Mouse (Mus musculus) heart, postnatal 10 days (tissue): ENCODE measurements around the gene Psmd14. TPM values are rescaled to one million over a fixed set of nuclear protein-coding genes. Genes with fewer than 3 reads are reported as not detected.

Source experiments
- DNase-seq, 2 experiments: peaks; one replicate each; pipeline ENCODE4 v3.0.0; 2021
- intact Hi-C: fragments of 180-260 bp; cut with DNase I; formaldehyde crosslinking; loops from one replicate; pipeline ENCODE4 v1.15.1; 2025
- microRNA-seq, 2 experiments: library from miRNA; unstranded; fragments of <30 nt; microRNA quantifications; one replicate each; pipeline ENCODE4 v1.2.0; 2022
- total RNA-seq, 2 experiments: library from RNA; stranded (reverse); gene quantifications; 2 replicates each; pipeline ENCODE4 v1.2.3; 2021

Gene Psmd14
- total RNA-seq, 2 experiments from 2014 or later = 74.8 to 82.0 TPM

DNA sequence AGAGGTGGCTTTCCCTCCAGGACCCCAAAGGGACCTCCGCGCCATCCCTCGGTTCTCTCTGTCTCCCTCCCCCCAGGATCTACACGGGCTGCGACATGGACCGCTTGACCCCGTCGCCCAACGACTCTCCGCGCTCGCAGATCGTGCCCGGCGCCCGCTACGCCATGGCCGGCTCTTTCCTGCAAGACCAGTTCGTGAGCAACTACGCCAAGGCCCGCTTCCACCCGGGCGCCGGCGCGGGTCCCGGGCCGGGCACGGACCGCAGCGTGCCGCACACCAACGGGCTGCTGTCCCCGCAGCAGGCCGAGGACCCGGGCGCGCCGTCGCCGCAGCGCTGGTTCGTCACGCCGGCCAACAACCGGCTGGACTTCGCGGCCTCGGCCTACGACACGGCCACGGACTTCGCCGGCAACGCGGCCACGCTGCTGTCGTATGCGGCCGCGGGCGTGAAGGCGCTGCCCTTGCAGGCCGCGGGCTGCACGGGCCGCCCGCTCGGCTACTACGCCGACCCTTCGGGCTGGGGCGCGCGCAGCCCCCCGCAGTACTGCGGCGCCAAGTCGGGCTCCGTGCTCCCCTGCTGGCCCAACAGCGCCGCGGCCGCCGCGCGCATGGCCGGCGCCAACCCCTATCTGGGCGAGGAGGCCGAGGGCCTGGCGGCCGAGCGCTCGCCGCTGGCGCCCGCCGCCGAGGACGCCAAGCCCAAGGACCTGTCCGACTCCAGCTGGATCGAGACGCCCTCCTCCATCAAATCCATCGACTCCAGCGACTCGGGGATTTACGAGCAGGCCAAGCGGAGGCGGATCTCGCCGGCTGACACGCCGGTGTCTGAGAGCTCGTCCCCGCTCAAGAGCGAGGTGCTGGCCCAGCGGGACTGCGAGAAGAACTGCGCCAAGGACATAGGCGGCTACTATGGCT, 100.3 kb downstream of the Psmd14 start:
- intact Hi-C loops = loop anchor here (5.0 to 10.0 kb wide), 3 partner anchors 99 to 643 kb away; partner anchors contain the start of gene Psmd14
- peak; percentile 58 to 71 for DNase-seq

DNA sequence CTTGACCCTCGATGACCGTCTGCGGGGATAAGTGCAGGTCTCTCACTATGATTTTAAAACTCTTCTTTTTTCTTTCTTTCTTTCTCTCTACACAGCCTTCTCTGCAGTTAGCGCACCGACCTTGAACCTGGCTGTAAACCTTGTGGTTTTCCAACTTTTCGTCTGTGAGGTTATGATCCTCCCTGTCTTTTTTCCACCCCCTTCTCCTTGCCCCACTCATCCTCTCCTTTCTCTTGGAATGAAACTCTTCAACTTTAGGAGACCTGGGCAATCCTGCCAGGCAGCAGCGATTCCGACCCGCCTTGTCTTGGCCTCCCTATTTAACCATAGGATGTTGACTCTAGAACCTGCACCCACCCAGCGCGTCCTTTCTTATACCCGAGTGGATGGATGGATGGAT, 101.0 kb downstream of the Psmd14 start:
- DNase-seq = no peak
- intact Hi-C loops = loop anchor here (5.0 to 10.0 kb wide), 3 partner anchors 100 to 642 kb away; partner anchors contain the start of gene Psmd14

DNA sequence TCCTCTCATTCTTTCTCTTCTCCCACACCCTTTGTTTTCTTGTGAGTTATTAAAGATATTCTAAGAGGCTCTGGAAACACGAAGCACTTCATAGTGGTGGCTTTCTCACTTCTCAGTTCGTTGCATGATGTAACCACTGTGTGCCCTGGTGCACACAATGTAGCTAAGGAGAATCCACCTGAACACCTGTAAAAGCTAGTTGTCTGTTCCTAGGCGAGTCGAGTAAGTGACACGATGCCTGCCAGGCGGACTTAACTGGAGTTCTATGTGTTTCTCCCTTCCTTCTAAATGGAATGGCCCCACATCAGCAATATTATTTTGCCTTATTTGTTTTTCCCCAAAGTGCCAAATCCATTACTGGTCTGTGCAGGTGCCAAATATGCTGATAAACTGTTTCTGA, 101.6 kb downstream of the Psmd14 start:
- peak; percentile 27 to 36 for DNase-seq
- intact Hi-C loops = loop anchor here (5.0 to 10.0 kb wide), 3 partner anchors 101 to 642 kb away; partner anchors contain the start of gene Psmd14

DNA sequence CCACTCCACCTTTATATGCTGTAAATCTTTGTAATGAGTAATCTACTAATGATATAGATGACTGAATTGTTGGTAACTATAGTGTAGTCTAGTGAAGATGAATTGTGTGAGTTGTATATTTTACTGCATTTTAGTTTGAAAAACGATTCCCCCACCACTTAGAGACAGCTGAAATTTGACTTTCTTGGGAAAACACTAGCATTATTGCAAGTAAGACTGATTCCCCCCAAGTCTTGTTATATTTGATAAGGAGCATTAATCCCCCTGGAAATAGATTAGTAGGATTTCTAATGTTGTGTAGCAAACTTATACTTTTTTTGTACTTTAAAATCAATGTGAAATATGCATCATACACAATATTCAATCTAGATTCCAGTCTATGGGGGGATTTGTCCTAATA, 102.0 kb downstream of the Psmd14 start:
- DNase-seq = no peak
- intact Hi-C loops = loop anchor here (5.0 to 10.0 kb wide), 3 partner anchors 101 to 641 kb away; partner anchors contain the start of gene Psmd14

DNA sequence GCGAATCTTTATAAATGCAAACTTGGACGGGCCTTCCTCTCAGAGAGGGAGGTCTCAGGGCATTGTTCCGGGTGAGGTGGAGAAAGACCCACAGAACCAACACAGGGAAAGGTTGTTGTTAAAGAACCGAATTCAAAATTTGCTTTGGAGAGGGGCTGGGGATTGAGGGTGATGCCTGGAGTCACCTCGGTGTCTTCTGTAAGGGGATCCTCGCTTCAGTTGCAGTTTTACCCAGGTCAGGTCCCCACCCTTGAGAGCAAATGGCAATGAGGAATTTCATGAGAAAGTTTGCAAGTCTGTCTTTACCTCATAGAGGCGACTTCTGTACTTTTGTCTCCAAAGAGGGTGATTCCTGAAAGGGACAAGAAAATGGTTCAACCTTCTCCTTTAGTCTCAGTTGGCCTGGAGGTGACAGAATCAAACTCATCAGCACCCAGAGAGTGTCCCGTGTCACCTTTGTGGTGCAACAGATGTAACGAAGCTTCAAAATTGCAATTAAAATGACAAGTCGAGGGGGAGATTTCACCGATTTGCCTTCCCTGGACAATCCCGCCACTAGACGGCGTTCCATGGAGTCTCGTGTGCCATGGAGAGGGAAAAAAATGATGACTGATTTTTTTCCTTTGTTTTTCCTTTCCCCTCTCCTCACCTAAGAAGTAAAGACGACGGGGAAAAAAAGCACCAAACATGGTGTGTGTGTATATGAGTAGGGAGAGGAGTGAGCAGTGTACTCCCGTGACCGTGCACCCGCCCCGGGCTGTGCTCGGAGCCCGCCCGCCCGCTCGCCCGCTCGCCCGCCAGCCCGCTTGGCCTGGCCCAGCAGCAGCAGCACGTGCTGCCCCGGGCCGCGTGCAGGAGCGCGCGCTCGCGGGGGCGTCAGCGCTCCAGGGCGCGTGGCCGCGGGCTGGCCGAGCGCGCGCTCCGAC, 103.3 kb downstream of the Psmd14 start:
- DNase-seq = peak; percentile 24 to 42
- intact Hi-C loops = loop anchor here (5.0 to 10.0 kb wide), 4 partner anchors 103 to 640 kb away; partner anchors contain the start of gene Psmd14

DNA sequence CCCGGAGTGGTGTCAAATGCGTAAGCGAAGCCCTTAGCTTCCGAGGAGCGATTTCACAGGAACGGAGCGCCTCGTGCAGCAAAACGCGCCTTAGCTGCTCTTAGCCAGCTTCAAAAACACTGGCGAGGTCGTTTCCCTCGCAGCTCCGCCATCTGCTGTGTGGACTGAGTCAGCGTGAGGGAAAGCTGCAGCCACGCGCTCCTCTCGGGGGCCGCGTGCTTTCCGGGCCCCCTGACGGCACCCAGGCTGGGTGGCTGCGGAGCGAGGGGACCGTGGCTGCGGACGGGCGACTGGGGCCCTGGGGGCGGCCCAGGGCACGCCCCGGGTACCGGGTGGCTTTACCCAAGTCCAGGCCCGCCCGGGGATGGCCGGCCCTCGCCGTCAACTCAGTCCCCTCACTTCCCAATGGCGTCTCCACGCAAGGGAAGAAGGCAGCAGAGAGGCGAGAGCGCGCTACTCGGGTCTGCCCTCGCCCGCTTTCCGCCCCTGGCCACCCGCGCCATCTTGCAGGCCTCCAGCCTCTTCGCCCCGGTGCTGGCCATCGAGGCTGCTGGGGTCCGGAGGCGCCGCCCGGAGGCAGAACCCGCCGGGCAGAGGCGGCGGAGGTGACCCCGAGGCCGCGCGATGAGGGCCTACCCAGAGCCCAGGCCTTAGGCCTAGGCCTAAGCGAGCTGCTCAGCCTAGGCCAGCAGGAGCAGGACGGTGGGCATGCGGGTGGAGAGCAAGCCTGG, 104.3 kb downstream of the Psmd14 start:
- DNase-seq = peak; percentile 18 to 28
- intact Hi-C loops = loop anchor here (5.0 to 10.0 kb wide), 2 partner anchors 152 to 639 kb away; no protein-coding TSS in a partner anchor

DNA sequence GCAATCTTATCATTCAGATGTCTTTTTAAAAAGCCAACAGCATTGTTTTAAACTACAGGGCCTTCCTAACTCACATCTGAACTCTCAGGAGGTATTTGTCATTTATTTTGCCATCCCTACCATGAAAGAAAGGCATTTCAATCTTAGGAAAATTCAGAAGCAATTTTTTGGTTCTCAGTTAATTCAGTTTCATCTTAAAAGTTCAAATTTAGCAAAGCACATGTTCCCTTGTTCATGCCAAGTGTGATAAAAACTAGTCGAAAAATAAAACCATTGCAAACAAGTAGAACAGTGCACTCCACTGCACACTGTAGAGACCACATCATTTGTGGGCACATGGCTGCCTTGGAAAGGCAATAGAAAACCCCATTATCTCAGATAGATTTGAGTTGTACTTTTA, 106.7 kb downstream of the Psmd14 start:
- intact Hi-C loops = loop anchor here (5.0 to 10.0 kb wide), 2 partner anchors 149 to 637 kb away; no protein-coding TSS in a partner anchor
- DNase-seq = no peak

DNA sequence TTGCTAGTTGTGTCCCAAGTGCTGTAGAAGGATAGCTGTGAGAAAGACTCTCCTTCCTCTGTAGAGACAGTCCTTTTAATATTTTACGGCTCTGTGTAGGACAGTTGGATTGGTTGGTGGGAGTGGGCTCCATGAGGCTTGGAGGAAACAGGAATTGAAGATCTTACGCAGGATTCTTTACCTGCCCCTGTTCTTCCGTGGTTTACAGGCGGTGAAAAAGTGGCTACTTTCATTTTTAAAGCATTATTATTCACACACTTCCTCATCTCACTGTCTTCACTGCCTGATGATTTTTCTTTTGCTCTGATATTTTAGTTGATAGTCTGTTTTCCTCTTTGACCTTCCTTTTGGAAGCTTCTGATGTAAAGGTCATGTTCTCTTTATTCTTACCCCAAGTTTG, 108.7 kb downstream of the Psmd14 start:
- no peak for DNase-seq
- intact Hi-C loops = no loop called here

DNA sequence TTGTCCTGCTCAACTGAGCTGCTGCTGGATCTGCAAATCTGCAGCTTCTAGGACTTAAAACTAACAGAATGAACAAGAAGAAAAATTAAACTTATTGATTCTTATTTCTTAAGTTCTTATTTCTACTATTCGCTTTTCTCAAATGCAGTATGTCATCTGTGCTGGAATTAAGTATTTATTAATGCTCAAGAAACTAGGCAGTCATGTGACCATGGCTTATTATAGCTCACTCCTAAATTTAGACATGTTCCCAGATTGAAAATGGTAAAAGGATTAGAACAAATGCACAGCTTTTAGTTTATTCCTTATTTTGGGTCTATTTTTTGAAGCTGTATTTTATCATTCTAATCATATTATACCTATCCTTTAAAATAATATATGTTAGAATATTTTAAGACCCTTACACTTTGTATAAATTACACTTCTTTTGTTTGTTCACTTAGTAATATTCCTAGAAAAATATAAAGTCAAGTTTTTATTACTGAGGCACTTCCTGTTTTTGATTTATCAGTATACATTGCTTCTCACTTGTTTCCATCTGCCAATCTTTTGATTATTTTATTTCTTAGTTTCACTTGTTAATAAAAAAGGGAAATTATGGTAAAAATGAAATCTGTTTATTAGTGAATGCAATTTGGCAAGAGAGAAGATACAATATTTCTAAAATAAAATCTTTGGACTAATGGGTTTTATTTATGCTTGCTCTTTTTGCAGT, 112.1 kb downstream of the Psmd14 start:
- no peak for DNase-seq
- intact Hi-C loops = no loop called here

DNA sequence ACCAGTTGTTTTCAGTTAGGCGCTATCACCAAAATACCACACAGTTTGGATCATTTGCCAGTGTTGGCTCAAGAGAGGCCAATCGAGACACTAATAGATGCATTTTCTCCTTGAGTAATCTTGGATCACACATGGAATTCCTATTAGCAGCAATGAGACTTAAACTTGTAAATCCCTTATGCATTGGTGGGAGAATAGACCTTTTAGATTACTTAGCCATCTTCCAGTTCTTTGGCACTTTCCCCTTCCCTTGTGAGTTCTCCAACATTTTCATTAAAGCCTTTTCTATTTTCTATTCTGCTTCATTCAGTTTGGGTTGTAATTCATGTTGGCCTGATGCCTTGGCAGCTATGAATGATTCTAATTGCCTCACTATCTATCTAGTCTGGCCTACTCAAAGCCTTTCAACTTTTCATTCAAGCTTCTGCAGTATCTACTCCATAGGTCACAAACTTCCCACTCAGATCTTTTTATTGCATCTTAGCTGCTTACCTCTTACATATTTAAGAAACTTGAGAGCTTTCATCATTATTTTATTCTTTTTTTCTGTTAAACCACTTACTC, 125.8 kb downstream of the Psmd14 start:
- intact Hi-C loops = no loop called here
- DNase-seq = no peak

Small RNA genes within 50 kb of the gene (microRNA-seq; reads per million reads assigned to microRNA genes)
- gene Gm22403 = 0 reads per million in 2 experiments

Other genes starting within 250 kb of the Psmd14 start
- gene Tank, start 133.1 kb upstream of the Psmd14 start, total RNA-seq = 10 to 100 TPM; 20.8 to 21.9 TPM
- gene Tbr1, start 91.2 kb downstream of the Psmd14 start, total RNA-seq = not detected